Mouse (Mus musculus) neural tube, embryonic 15.5 days (tissue): Measurements from ENCODE around the gene Tapbpl. TPM values are rescaled to one million over a fixed set of nuclear protein-coding genes. Genes with fewer than 3 reads are reported as not detected.

ENCODE experiments used
- ATAC-seq: fragments of 200-750 bp; cut with Nextera tagmentation; 2 replicates; pipeline ENCODE4 v1.8.0; 2017; ENCODE audit warnings: mild to moderate bottlenecking, moderate TSS enrichment, moderate library complexity; ENCODE audit not compliant: low FRiP score
- H3K27ac ChIP-seq: fragments of 300-500 bp; sonication (generic); replicated peaks from 2 replicates; pipeline ENCODE4 v1.5.1; 2015; ENCODE audit warnings: mild to moderate bottlenecking, inconsistent platforms
- H3K27me3 ChIP-seq: fragments of 300-500 bp; sonication (generic); replicated peaks from 2 replicates; pipeline ENCODE4 v1.6.1; 2015; ENCODE audit warnings: inconsistent platforms
- H3K36me3 ChIP-seq: fragments of 300-500 bp; sonication (generic); 2 replicates; pipeline ENCODE4 v1.6.1; 2015; ENCODE audit warnings: inconsistent platforms
- H3K4me1 ChIP-seq: fragments of 300-500 bp; sonication (generic); 2 replicates; pipeline ENCODE4 v1.6.1; 2015; ENCODE audit warnings: inconsistent platforms
- H3K4me2 ChIP-seq: fragments of 300-500 bp; sonication (generic); 2 replicates; pipeline ENCODE4 v1.6.1; 2015; ENCODE audit warnings: inconsistent platforms, mild to moderate bottlenecking, moderate library complexity
- H3K4me3 ChIP-seq: fragments of 300-500 bp; sonication (generic); replicated peaks from 2 replicates; pipeline ENCODE4 v1.5.1; 2015; ENCODE audit warnings: mild to moderate bottlenecking, inconsistent platforms
- H3K9ac ChIP-seq: fragments of 300-500 bp; sonication (generic); replicated peaks from 2 replicates; pipeline ENCODE4 v1.6.1; 2015; ENCODE audit warnings: mild to moderate bottlenecking, inconsistent platforms
- H3K9me3 ChIP-seq: fragments of 300-500 bp; sonication (generic); replicated peaks from 2 replicates; pipeline ENCODE4 v1.6.1; 2016; ENCODE audit warnings: inconsistent platforms
- WGBS: fragments of 180-500 bp; shearing (Covaris S2); methylation state at CpG from one replicate; pipeline ENCODE4 v1.1.7; 2015; ENCODE audit warnings: mixed read lengths; 5-methylcytosine and 5-hydroxymethylcytosine counted together
- polyA plus RNA-seq: library from polyadenylated mRNA; unstranded; fragments of >200 nt; fragmentation: Nextera tagmentation; extraction: Ambion mirVana; gene quantifications from 2 replicates; pipeline ENCODE4 v1.2.1, GENCODE M21; 2015

Gene Tapbpl
- polyA plus RNA-seq, 1 experiment from 2014 or later, result 7.1 TPM

DNA sequence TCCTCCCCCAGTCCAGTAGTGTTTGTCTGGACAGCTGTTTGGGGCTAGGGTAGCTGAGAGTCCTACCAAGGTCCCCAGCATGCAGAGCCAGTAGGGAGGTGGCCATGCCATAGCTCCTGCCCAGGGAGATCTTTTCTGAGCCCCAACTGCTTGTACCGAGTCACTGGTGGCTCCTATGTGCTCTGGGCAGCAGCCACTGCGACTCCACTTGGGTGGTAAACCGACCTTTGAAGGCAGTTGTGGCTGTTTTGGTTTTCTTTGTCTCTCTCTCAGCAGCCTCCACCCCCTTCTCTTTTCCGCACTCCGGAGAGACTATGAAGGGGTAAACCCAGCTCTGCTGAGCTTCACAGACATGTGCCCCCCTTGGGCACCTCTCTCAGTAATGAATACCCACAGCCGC lies 5.1 kb upstream of the Tapbpl start, which contains the start of gene Cd27:
Cd27 (minus strand) TSS at position 229 of the 400 bp plus-strand sequence.
- ATAC-seq, result no peak
- no peak within 1 kb of the TSS for H3K27ac ChIP-seq
- WGBS, result 18% methylated on average over 6 of the region's 6 CpGs
- no peaks in the 10 kb centered on the region for H3K36me3 ChIP-seq
- peaks cover 4% of the 10 kb centered on the region for H3K4me1 ChIP-seq
- no peak within 1 kb of the TSS for H3K9ac ChIP-seq
- H3K9me3 ChIP-seq, result no peaks in the 10 kb centered on the region
- no peaks in the 10 kb centered on the region for H3K27me3 ChIP-seq
- no peak within 1 kb of the TSS for H3K4me3 ChIP-seq
- H3K4me2 ChIP-seq, result no peak within 1 kb of the TSS

DNA sequence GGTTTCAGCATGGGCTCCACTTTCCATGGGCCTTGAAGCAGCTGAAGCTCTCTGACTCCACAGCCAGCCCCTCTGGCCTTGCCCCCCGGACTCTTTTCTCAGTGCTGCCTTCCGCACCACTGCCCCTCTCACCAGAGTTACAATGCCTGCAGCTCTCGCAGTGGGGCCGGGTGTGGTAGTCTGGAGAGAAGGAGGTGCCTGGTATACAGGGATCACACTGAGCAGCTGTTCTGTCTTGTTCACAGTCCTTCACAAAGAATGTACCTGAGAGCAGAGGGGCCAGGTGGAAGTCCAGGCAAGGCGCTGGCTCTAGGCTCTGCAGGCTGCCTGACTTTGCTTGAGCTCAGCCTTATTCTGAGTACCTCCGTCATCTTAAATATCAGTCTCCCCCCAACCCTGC lies 4.7 kb upstream of the Tapbpl start:
- no peaks in the 10 kb centered on the region for H3K36me3 ChIP-seq
- WGBS, result 48% methylated on average over 6 of the region's 6 CpGs

DNA sequence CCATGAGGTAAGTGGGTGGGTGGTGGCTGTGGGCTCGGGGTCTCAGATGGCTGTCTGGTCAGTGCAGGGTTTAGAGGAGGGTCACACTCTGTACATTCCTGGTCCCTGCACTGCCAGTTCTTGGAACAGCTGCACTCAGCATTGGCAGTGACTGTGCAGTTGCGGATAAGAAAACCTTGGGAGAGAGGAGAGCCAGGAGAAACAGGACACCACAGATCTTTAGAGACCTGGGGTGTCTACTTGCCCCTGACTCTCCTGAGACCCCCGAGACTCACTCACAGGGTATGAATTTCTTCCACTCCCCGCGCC lies 2.8 kb upstream of the Tapbpl start:
- 87% methylated on average over 5 of the region's 5 CpGs for WGBS
- H3K9me3 ChIP-seq, result no peaks in the 10 kb centered on the region
- no peak overlapping the region for H3K27ac ChIP-seq
- no peaks in the 10 kb centered on the region for H3K36me3 ChIP-seq
- H3K27me3 ChIP-seq, result no peaks in the 10 kb centered on the region
- no peak for ATAC-seq
- H3K4me3 ChIP-seq, result no peak overlapping the region
- H3K4me1 ChIP-seq, result peaks cover 22% of the 10 kb centered on the region
- no peak overlapping the region for H3K4me2 ChIP-seq
- no peak overlapping the region for H3K9ac ChIP-seq

More for the DNA sequence above, 4.7 kb upstream of the Tapbpl start:
- H3K27me3 ChIP-seq, result no peaks in the 10 kb centered on the region
- no peak overlapping the region for H3K27ac ChIP-seq
- no peak overlapping the region for H3K9ac ChIP-seq
- peaks cover 9% of the 10 kb centered on the region for H3K4me1 ChIP-seq
- ATAC-seq, result no peak
- no peaks in the 10 kb centered on the region for H3K9me3 ChIP-seq
- no peak overlapping the region for H3K4me3 ChIP-seq
- no peak overlapping the region for H3K4me2 ChIP-seq

DNA sequence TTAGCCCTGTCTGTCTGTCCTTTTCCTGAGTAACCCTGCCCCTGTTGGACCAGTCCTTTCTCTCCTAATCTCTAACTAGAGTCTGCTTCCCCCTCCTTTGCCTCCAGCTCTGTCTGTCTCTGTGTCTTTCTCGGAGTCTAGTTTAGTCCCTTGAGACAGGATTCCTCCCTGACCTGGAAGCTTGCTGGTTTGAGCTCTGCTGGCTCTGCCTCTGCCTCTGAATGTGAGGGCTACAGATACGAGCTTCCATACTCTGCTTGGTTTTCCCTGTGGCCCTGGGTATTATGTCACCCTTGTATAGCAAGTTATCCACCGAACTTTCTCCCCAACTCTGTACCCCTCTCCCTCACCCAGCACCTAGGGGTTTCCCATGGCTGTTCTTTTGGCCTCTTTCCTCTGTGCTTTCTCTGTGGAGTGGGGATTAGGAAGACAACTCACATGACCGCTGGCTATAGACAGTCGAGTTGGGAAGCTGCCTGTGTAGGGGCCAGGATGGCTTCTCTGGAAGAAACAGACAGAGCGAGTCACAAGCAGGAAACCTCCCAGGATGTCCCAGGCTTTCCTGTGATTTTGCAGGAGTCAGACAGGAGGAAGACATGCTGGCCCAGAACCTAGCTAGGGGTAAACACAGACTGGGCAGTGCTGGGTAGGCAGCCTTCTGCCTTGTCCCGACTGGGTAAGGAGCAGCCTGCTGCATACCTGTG lies 2.3 kb upstream of the Tapbpl start:
- Histone ChIP-seq H3K27ac (no peak overlapping the region), H3K4me3 (no peak overlapping the region), H3K9me3 (no peaks in the 10 kb centered on the region), H3K27me3 (no peaks in the 10 kb centered on the region), H3K9ac (no peak overlapping the region), H3K4me1 (peaks cover 22% of the 10 kb centered on the region), H3K4me2 (no peak overlapping the region), H3K36me3 (no peaks in the 10 kb centered on the region)
- WGBS, result 69% methylated on average over 7 of the region's 7 CpGs
- ATAC-seq, result no peak

DNA sequence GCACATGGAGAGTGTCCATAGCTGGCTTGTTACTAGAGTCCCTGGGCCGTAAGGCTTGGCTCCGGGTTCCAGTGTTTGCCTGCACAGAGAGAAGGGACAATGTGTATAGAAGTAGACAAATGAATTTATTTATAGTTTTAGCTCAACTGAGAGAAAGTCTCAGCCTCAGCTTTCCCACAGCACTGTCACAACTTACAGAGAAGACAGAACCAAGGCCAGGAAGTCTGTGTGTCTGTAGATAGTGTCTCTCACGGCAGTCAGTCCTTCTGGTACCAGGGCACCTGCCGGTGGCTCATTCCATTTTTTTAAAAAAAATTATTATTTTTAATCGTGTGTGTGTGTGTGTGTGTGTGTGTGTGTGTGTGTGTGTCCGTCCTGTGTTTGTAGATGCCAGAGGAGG lies 856 bp upstream of the Tapbpl start:
- Histone ChIP-seq H3K4me1 (peaks cover 22% of the 10 kb centered on the region), H3K9me3 (no peaks in the 10 kb centered on the region), H3K36me3 (no peaks in the 10 kb centered on the region), H3K4me3 (no peak overlapping the region), H3K27ac (no peak overlapping the region), H3K4me2 (no peak overlapping the region), H3K27me3 (no peaks in the 10 kb centered on the region), H3K9ac (no peak overlapping the region)
- ATAC-seq, result no peak
- 77% methylated on average over 6 of the region's 6 CpGs for WGBS

DNA sequence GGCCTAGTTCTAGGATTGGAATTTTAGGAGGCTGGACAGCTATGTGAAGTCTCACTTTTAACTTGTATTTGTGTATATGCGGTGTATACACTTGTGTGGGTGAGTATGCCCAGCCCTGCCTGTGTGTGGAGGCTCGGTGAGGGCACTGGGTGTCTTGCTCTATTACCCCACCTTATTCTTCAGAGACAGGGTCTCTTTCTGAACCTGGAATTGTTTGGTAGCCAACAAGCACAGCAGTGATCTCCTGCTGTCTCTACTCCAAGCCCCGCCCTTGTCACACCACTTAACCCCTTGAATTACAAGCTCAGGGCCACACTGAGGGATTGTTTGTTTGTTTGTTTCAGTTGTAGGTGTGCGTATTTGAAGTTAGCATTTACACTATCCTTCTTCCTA lies 381 bp upstream of the Tapbpl start:
- H3K4me1 ChIP-seq, result peaks cover 22% of the 10 kb centered on the region
- 47% methylated on average over 4 of the region's 4 CpGs for WGBS
- peak; percentile 25; the same call in 1 of the 2 replicates for ATAC-seq
- H3K9ac ChIP-seq, result peak overlapping the region; percentile 61
- H3K27me3 ChIP-seq, result no peaks in the 10 kb centered on the region
- H3K36me3 ChIP-seq, result no peaks in the 10 kb centered on the region
- H3K4me2 ChIP-seq, result peak overlapping the region; percentile 92
- peak overlapping the region; percentile 45 for H3K4me3 ChIP-seq
- H3K27ac ChIP-seq, result peak overlapping the region; percentile 81
- no peaks in the 10 kb centered on the region for H3K9me3 ChIP-seq

DNA sequence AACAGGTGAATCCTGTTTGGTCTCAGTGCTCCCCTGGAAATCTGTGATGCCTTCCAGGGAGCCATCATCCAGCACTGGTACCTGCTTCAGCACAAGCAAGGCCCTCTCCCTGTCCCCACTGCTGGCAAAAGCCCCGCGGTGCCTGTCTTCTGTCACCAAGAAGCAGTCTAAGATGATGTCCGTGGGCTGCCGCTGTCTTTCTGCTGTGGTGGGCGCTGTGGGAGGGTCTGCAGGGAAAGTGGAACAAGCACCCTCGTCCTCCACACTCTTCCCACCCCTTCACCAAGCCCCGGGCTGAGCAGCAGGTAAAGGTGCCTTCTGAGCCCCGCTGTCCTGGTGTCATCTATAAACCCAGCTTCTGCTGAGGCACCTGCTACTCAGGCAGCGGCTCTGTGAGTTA lies 1.1 kb downstream of the Tapbpl start:
- H3K9me3 ChIP-seq, result no peaks in the 10 kb centered on the region
- no peaks in the 10 kb centered on the region for H3K27me3 ChIP-seq
- no peaks in the 10 kb centered on the region for H3K36me3 ChIP-seq
- 0 out of 2 replicates have a peak, but pooled peaks have one; percentile 8 for ATAC-seq
- peak overlapping the region; percentile 63 for H3K27ac ChIP-seq
- H3K4me3 ChIP-seq, result 0 out of 2 replicates have a peak overlapping the region, but pooled peaks have one; percentile 45
- H3K9ac ChIP-seq, result no peak overlapping the region
- peak overlapping the region; percentile 92 for H3K4me2 ChIP-seq
- WGBS, result 67% methylated on average over 9 of the region's 9 CpGs
- peaks cover 22% of the 10 kb centered on the region for H3K4me1 ChIP-seq

DNA sequence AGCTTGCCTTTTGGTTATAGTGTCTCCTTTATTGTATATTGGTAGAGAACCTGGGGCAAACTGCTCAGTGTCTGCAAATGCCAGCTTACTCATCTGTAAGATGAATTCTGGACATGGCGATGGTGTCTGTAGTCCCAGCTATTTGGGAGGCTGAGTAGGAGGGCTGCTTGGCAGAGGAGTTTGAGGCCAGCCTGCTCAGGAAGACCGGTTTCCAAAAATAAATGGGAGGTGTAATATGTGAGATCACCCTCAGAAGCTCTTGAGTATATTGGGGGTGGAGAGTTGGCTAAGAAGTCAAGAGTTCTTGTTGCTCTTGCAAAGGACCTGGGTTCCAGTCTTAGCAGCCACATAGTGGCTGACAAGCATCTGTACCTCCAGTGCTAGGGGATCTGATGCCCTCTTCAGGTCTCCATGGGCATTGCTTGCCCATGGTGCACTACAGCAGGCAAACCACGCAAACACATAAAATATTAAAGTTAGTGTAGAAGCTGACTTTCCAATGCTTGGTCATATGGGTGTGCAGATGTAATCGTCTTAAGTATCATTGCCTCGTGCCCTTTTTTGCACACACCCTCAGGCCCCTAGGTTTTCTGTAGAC lies 6.0 kb downstream of the Tapbpl start:
- no peak for ATAC-seq
- 85% methylated on average over 5 of the region's 5 CpGs for WGBS
- H3K27me3 ChIP-seq, result no peaks in the 10 kb centered on the region
- no peak overlapping the region for H3K4me2 ChIP-seq
- peaks cover 6% of the 10 kb centered on the region for H3K4me1 ChIP-seq
- no peaks in the 10 kb centered on the region for H3K9me3 ChIP-seq
- H3K27ac ChIP-seq, result no peak overlapping the region
- H3K4me3 ChIP-seq, result no peak overlapping the region
- no peak overlapping the region for H3K9ac ChIP-seq
- peaks cover 6% of the 10 kb centered on the region; the same call in 1 of the 2 replicates for H3K36me3 ChIP-seq

DNA sequence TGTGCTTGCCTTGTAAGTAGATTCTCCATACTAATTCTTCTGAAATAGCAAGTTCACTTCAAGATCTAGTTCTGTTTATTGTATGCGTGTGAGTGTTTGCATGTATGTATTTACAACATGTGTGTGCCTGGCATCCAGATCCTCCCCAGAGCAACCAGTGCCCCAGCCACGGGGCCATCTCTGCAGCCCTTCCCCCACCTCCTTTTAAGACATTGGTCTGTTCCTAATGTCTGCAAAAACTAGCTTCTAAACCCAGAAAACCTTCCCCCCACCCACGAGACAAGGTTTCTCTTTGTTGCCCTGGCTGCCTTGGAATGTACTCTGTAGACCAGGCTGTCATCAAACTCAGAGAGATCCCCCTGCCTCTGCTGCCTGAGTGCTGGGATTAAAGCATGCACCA lies 9.1 kb downstream of the Tapbpl start:
- Histone ChIP-seq H3K4me1 (peaks cover 7% of the 10 kb centered on the region; the same call in 1 of the 2 replicates), H3K9ac (no peak overlapping the region), H3K27me3 (no peaks in the 10 kb centered on the region), H3K27ac (no peak overlapping the region), H3K4me2 (no peak overlapping the region), H3K36me3 (peaks cover 6% of the 10 kb centered on the region; the same call in 1 of the 2 replicates), H3K4me3 (no peak overlapping the region), H3K9me3 (no peaks in the 10 kb centered on the region)
- ATAC-seq, result no peak
- 84% methylated on average over 3 of the region's 3 CpGs for WGBS

DNA sequence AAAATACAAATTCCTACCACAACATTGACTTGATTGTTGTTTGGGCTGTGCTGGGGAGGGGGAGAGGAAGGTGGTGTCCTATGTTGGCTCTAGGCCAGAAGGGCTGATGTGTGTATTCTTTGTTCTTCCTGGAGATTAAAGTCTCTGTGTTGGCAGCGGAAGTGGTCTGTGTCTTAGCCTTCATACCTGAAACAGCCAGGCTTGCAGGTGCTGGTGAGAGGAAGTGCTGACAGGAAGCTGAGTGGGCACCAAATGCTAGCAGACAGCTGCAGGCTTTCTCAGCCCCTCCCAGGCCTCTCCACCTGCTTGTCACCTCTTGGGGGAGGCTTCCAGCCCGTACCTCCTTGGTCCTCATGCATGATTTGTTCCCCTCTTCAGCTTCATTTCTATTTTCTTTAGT lies 9.5 kb downstream of the Tapbpl start:
- WGBS, result 76% methylated on average over 2 of the region's 2 CpGs
- Histone ChIP-seq H3K9me3 (no peaks in the 10 kb centered on the region), H3K9ac (no peak overlapping the region), H3K4me3 (no peak overlapping the region), H3K27ac (no peak overlapping the region), H3K4me1 (peaks cover 7% of the 10 kb centered on the region; the same call in 1 of the 2 replicates), H3K27me3 (no peaks in the 10 kb centered on the region), H3K4me2 (no peak overlapping the region), H3K36me3 (peaks cover 6% of the 10 kb centered on the region; the same call in 1 of the 2 replicates)
- ATAC-seq, result no peak

DNA sequence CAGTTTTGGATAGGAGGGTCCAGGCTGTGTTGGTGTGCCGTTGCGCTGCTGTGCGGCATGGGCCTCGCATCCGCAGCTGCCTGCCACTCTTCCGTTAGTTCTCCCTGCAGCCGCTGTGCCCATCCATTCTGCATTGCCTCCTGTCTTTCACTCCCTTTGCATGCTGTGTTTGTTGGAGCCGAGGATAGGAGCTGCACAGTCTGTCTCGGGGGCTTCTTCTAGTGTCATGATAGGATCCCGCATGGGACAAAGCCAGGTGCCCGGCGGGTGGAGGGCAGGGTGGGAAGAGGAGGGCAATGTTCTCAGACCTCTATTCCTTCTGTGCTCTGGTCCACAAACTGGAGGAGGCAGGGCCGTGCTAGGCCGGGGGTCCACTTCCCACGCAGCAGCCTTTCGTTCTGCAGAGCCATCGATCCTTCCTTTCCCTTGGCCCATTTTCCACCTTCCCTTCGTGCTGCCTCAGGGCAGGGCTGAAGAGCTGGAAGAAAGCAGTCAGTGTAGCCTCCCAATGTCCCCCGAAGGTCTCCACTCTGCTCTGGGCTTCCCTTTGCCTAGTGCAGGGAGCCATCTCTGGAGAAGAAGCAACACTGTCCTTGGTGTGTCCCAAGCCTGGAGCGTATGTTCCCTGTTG lies 10.4 kb downstream of the Tapbpl start:
- H3K27ac ChIP-seq, result no peak overlapping the region
- ATAC-seq, result no peak
- no peak overlapping the region for H3K4me3 ChIP-seq
- H3K9me3 ChIP-seq, result no peaks in the 10 kb centered on the region
- 92% methylated on average over 20 of the region's 20 CpGs for WGBS
- no peaks in the 10 kb centered on the region for H3K27me3 ChIP-seq
- H3K4me2 ChIP-seq, result no peak overlapping the region
- H3K4me1 ChIP-seq, result peaks cover 16% of the 10 kb centered on the region
- peaks cover 6% of the 10 kb centered on the region; the same call in 1 of the 2 replicates for H3K36me3 ChIP-seq
- no peak overlapping the region for H3K9ac ChIP-seq

DNA sequence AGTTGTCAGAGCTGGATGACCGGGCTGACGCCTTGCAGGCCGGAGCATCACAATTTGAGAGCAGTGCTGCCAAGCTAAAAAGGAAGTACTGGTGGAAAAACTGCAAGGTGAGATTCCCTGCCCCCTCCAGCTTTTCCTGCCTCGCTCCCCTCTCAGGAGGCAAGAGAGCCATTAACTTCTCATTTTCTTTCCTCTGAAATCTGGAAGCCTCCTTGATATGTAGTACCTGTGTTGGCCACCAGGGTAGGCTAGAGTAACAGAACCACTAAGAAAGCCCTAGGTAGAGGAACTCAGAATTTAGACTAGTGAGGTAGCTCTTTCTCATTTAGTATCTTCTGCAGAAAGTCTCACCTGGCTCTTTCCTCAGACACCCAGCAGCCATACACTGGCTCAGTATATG lies 12.7 kb downstream of the Tapbpl start:
- 0 out of 2 replicates have a peak, but pooled peaks cover under 1% of the 10 kb centered on the region for H3K27me3 ChIP-seq
- H3K4me3 ChIP-seq, result no peak overlapping the region
- H3K4me2 ChIP-seq, result no peak overlapping the region
- H3K9me3 ChIP-seq, result no peaks in the 10 kb centered on the region
- ATAC-seq, result no peak
- no peak overlapping the region for H3K9ac ChIP-seq
- H3K27ac ChIP-seq, result no peak overlapping the region
- peaks cover 20% of the 10 kb centered on the region for H3K4me1 ChIP-seq
- 81% methylated on average over 4 of the region's 4 CpGs for WGBS
- H3K36me3 ChIP-seq, result 0 out of 2 replicates have a peak, but pooled peaks cover 6% of the 10 kb centered on the region
